Mouse (Mus musculus): ENCODE data around the gene Gm21209. TPM values are rescaled to one million over a fixed set of nuclear protein-coding genes. Genes with fewer than 3 reads are reported as not detected.
"Not testable (repeated sequence)": the region's sequence is repeated elsewhere in the genome, so short reads cannot be mapped to it uniquely, and the experiment has no call there.

Gene Gm21209
- not detected in 2 replicates for total RNA-seq (2021)
- long read RNA-seq: 0 reads

- not testable (repeated sequence) for DNase-seq
Observed at GRCm38 (mm10) chrY:49570856-49571255, at the start of gene Gm21209. Gm21209 (plus strand) TSS chrY:49571156.
